Mouse (Mus musculus) heart, embryonic 10.5 days (tissue): ENCODE data around the gene Sorcs1. TPM values are rescaled to one million over a fixed set of nuclear protein-coding genes. Genes with fewer than 3 reads are reported as not detected.

Experiments
- DNase-seq: peaks from one replicate; pipeline ENCODE4 v3.0.0-alpha.2; 2017; ENCODE audit warnings: low spot score
- H3K27ac ChIP-seq: fragments of 300-500 bp; sonication (generic); 2 replicates; pipeline ENCODE4 v1.5.1; 2016; ENCODE audit warnings: mild to moderate bottlenecking
- H3K27me3 ChIP-seq: fragments of 300-500 bp; sonication (generic); 2 replicates; pipeline ENCODE4 v1.6.1; 2016; ENCODE audit warnings: mild to moderate bottlenecking; ENCODE audit not compliant: poor library complexity, insufficient read depth, severe bottlenecking
- H3K36me3 ChIP-seq: fragments of 300-500 bp; sonication (generic); 2 replicates; pipeline ENCODE4 v1.6.1; 2016; ENCODE audit warnings: mild to moderate bottlenecking, moderate library complexity
- H3K4me1 ChIP-seq: fragments of 300-500 bp; sonication (generic); 2 replicates; pipeline ENCODE4 v1.6.1; 2016; ENCODE audit warnings: mild to moderate bottlenecking
- H3K4me3 ChIP-seq: fragments of 300-500 bp; sonication (generic); 2 replicates; pipeline ENCODE4 v1.5.1; 2016; ENCODE audit warnings: mild to moderate bottlenecking, moderate library complexity
- H3K9me3 ChIP-seq: fragments of 300-500 bp; sonication (generic); 2 replicates; pipeline ENCODE4 v1.6.1; 2016; ENCODE audit warnings: mild to moderate bottlenecking, moderate library complexity
- WGBS: fragments of 180-500 bp; shearing (Covaris S2); methylation state at CpG from one replicate; pipeline ENCODE4 v1.1.7; 2016; 5-methylcytosine and 5-hydroxymethylcytosine counted together
- polyA plus RNA-seq: library from polyadenylated mRNA; unstranded; fragments of >200 nt; fragmentation: Nextera tagmentation; extraction: Ambion mirVana; gene quantifications from 2 replicates; pipeline ENCODE4 v1.2.1, GENCODE M21; 2016

Gene Sorcs1
- polyA plus RNA-seq, 1 experiment from 2014 or later, result 2.3 TPM

- Histone ChIP-seq H3K27me3 (no peaks in the 10 kb centered on the region), H3K36me3 (no peaks in the 10 kb centered on the region), H3K9me3 (no peaks in the 10 kb centered on the region), H3K27ac (no peak overlapping the region), H3K4me1 (peaks cover 4% of the 10 kb centered on the region; the same call in 1 of the 2 replicates), H3K4me3 (no peak overlapping the region)
- DNase-seq, result no peak
- 70% methylated on average over 3 of the region's 3 CpGs for WGBS
Measured at GRCm38 (mm10) chr19:50366446-50366845, 312.0 kb downstream of the Sorcs1 start.

GRCm38 (mm10) chr19:50362655-50363500, 315.6 kb downstream of the Sorcs1 start:
- Histone ChIP-seq H3K4me3 (no peak overlapping the region), H3K4me1 (peaks cover 11% of the 10 kb centered on the region; the same call in 1 of the 2 replicates), H3K27ac (peak overlapping the region; percentile 60; the same call in 1 of the 2 replicates), H3K27me3 (no peaks in the 10 kb centered on the region), H3K36me3 (no peaks in the 10 kb centered on the region), H3K9me3 (no peaks in the 10 kb centered on the region)
- peak; percentile 78 for DNase-seq
- WGBS, result 32% methylated on average over 9 of the region's 9 CpGs

- H3K36me3 ChIP-seq, result no peaks in the 10 kb centered on the region
- peaks cover 11% of the 10 kb centered on the region; the same call in 1 of the 2 replicates for H3K4me1 ChIP-seq
- no peaks in the 10 kb centered on the region for H3K27me3 ChIP-seq
- WGBS, result 48% methylated on average over 2 of the region's 2 CpGs
- DNase-seq, result no peak
- H3K4me3 ChIP-seq, result no peak overlapping the region
- H3K27ac ChIP-seq, result no peak overlapping the region
- H3K9me3 ChIP-seq, result no peaks in the 10 kb centered on the region
Measured at GRCm38 (mm10) chr19:50358561-50358960, 319.9 kb downstream of the Sorcs1 start.

GRCm38 (mm10) chr19:50339211-50339610, 339.2 kb downstream of the Sorcs1 start:
- no peaks in the 10 kb centered on the region for H3K4me1 ChIP-seq
- DNase-seq, result no peak
- H3K27me3 ChIP-seq, result no peaks in the 10 kb centered on the region
- H3K9me3 ChIP-seq, result no peaks in the 10 kb centered on the region
- H3K27ac ChIP-seq, result no peak overlapping the region
- 92% methylated on average over 8 of the region's 8 CpGs for WGBS
- no peaks in the 10 kb centered on the region for H3K36me3 ChIP-seq
- no peak overlapping the region for H3K4me3 ChIP-seq

GRCm38 (mm10) chr19:50336751-50337150, 341.7 kb downstream of the Sorcs1 start:
- WGBS, result 76% methylated on average over 3 of the region's 3 CpGs
- Histone ChIP-seq H3K4me3 (no peak overlapping the region), H3K27me3 (no peaks in the 10 kb centered on the region), H3K36me3 (no peaks in the 10 kb centered on the region), H3K9me3 (no peaks in the 10 kb centered on the region), H3K27ac (no peak overlapping the region), H3K4me1 (no peaks in the 10 kb centered on the region)
- DNase-seq, result no peak

- Histone ChIP-seq H3K9me3 (no peaks in the 10 kb centered on the region), H3K4me3 (no peak overlapping the region), H3K27me3 (no peaks in the 10 kb centered on the region), H3K27ac (no peak overlapping the region), H3K36me3 (no peaks in the 10 kb centered on the region), H3K4me1 (no peaks in the 10 kb centered on the region)
- WGBS, result 84% methylated on average over 3 of the region's 3 CpGs
- DNase-seq, result no peak
Measured at GRCm38 (mm10) chr19:50331136-50331535, 347.3 kb downstream of the Sorcs1 start.

GRCm38 (mm10) chr19:50327804-50328203, 350.6 kb downstream of the Sorcs1 start:
- Histone ChIP-seq H3K4me1 (no peaks in the 10 kb centered on the region), H3K27me3 (no peaks in the 10 kb centered on the region), H3K4me3 (no peak overlapping the region), H3K27ac (no peak overlapping the region), H3K36me3 (no peaks in the 10 kb centered on the region), H3K9me3 (no peaks in the 10 kb centered on the region)
- no peak for DNase-seq
- 81% methylated on average over 8 of the region's 8 CpGs for WGBS

GRCm38 (mm10) chr19:50326151-50326550, 352.3 kb downstream of the Sorcs1 start:
- H3K9me3 ChIP-seq, result no peaks in the 10 kb centered on the region
- WGBS, result 71% methylated on average over 3 of the region's 3 CpGs
- H3K4me3 ChIP-seq, result no peak overlapping the region
- DNase-seq, result no peak
- H3K4me1 ChIP-seq, result no peaks in the 10 kb centered on the region
- no peaks in the 10 kb centered on the region for H3K36me3 ChIP-seq
- H3K27me3 ChIP-seq, result no peaks in the 10 kb centered on the region
- H3K27ac ChIP-seq, result no peak overlapping the region

- Histone ChIP-seq H3K27ac (no peak overlapping the region), H3K36me3 (no peaks in the 10 kb centered on the region), H3K4me1 (no peaks in the 10 kb centered on the region), H3K9me3 (no peaks in the 10 kb centered on the region), H3K27me3 (no peaks in the 10 kb centered on the region), H3K4me3 (no peak overlapping the region)
- 89% methylated on average over 10 of the region's 10 CpGs for WGBS
- no peak for DNase-seq
Measured at GRCm38 (mm10) chr19:50325686-50326085, 352.8 kb downstream of the Sorcs1 start.

GRCm38 (mm10) chr19:50307046-50307445, 371.4 kb downstream of the Sorcs1 start:
- Histone ChIP-seq H3K27me3 (no peaks in the 10 kb centered on the region), H3K4me1 (no peaks in the 10 kb centered on the region), H3K4me3 (no peak overlapping the region), H3K27ac (no peak overlapping the region), H3K36me3 (no peaks in the 10 kb centered on the region), H3K9me3 (no peaks in the 10 kb centered on the region)
- DNase-seq, result no peak
- WGBS, result 73% methylated on average over 2 of the region's 2 CpGs

- 85% methylated on average over 7 of the region's 7 CpGs for WGBS
- no peaks in the 10 kb centered on the region for H3K9me3 ChIP-seq
- no peak overlapping the region for H3K27ac ChIP-seq
- no peak overlapping the region for H3K4me3 ChIP-seq
- no peaks in the 10 kb centered on the region for H3K36me3 ChIP-seq
- no peak for DNase-seq
- H3K27me3 ChIP-seq, result no peaks in the 10 kb centered on the region
- no peaks in the 10 kb centered on the region for H3K4me1 ChIP-seq
Measured at GRCm38 (mm10) chr19:50294205-50294604, 384.2 kb downstream of the Sorcs1 start.

- Histone ChIP-seq H3K4me3 (no peak overlapping the region), H3K36me3 (no peaks in the 10 kb centered on the region), H3K4me1 (no peaks in the 10 kb centered on the region), H3K9me3 (no peaks in the 10 kb centered on the region), H3K27me3 (no peaks in the 10 kb centered on the region), H3K27ac (no peak overlapping the region)
- WGBS, result 78% methylated on average over 1 of the region's 1 CpGs
- no peak for DNase-seq
Measured at GRCm38 (mm10) chr19:50264450-50264849, 414.0 kb downstream of the Sorcs1 start.

GRCm38 (mm10) chr19:50258718-50259413, 419.6 kb downstream of the Sorcs1 start:
- H3K4me1 ChIP-seq, result no peaks in the 10 kb centered on the region
- H3K27me3 ChIP-seq, result no peaks in the 10 kb centered on the region
- WGBS, result 38% methylated on average over 16 of the region's 16 CpGs
- H3K27ac ChIP-seq, result no peak overlapping the region
- H3K9me3 ChIP-seq, result no peaks in the 10 kb centered on the region
- no peaks in the 10 kb centered on the region for H3K36me3 ChIP-seq
- no peak overlapping the region for H3K4me3 ChIP-seq
- DNase-seq, result no peak
